Mouse (Mus musculus): ENCODE results near the gene Fbxl8. TPM values are rescaled to one million over a fixed set of nuclear protein-coding genes. Genes with fewer than 3 reads are reported as not detected.

Gene Fbxl8
- polyA plus RNA-seq, 1 experiment: 6.5 TPM

DNA sequence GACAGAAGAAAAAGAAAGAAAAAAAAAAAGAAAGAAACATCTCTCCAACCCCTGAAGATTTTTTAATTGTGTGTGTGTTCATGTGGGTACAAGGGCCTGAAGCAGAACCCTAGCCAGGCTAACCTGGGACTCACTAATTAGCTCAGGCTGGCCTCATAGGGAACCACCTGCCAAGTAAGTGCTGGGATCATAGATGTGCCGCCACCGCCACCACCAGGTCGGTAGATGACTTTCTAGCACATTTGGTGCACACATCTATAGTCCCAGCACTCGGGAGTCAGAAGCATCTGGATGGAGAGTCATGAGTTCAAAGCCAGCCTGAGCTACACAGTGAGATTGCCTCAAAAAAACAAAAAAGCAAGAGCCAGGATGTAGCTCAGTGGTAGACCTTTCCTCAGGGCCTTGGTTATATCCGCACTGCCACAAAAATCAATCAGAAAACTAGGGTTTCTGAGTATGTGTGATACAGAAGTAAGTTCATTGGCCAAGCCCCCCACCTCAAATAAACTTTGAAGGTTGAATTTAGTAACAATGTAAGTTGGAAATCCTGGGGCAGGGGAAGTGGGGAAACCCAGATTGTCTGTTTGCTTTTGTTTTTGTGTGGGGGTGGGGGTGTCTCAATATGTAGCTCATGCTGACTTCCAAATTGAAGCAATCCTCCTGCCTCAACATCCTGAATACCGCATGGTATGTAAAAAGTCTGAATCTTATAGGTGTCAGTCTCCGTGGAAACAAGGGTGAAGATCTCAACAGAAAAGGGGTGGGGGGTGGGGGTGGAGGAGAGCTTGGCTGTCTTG is 6.9 kb upstream of the Fbxl8 start:
- no peak overlapping the region for H3K4me3 ChIP-seq (ENCODE audit: insufficient read depth, low read length)

DNA sequence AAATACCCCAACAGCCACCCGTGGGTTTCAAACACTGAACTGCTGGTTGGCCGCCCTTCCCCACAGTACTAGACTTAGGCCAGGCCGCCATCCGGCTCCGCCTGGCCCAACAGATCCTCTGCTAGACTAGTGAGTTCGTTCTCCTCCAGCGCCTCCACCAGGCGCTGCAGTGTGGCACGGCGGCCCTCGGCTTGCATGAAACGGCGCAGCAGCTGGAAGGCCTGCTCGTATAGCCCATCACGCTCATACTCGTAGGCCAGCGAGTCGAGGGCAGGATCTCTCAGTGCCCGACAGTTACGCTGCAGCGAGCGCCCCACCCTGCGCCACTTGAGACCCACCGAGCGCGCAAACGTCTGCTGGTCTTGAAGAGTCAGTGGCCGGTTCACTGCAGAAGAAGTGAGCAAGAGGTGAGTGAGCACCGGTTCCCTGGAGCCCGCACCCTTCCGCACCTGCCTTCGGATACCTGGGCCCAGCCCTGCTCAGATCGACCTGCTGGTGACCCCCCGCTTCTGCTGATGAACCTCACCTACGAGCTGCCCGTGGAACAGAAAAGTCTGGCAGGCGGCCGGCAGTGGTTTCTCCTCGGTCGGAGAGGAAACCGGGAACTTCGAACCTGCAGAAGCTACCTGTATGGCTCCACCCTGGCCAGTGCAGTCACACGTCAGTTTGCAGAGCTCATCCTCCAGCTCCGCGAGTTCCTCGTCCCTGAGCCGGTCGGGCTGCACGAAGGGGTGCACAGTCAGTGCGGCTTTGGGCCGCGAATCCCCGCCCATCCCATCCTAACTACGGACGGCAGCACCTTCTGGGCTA is 5.3 kb upstream of the Fbxl8 start:
- TF ChIP-seq CTCF (IDR thresholded peaks at IDR 0.05; ENCODE audit: low read depth, low read length) (no peak), POLR2A (IDR thresholded peaks at IDR 0.05; ENCODE audit: borderline replicate concordance, low read depth, low read length) (no peak)
- H3K27ac ChIP-seq (ENCODE audit: insufficient read depth, low read depth, low read length): no peak overlapping the region
- peaks cover 26% of the 10 kb centered on the region for H3K4me1 ChIP-seq (ENCODE audit: control insufficient read depth, insufficient read depth, low read length)
- H3K4me3 ChIP-seq (ENCODE audit: insufficient read depth, low read length): peak overlapping the region; percentile 55

More for the DNA sequence above, 6.9 kb upstream of the Fbxl8 start:
- Histone ChIP-seq H3K4me1 (ENCODE audit: control insufficient read depth, insufficient read depth, low read length) (peaks cover 20% of the 10 kb centered on the region), H3K27ac (ENCODE audit: insufficient read depth, low read depth, low read length) (no peak overlapping the region)
- TF ChIP-seq POLR2A (IDR thresholded peaks at IDR 0.05; ENCODE audit: borderline replicate concordance, low read depth, low read length) (no peak), CTCF (IDR thresholded peaks at IDR 0.05; ENCODE audit: low read depth, low read length) (no peak)

DNA sequence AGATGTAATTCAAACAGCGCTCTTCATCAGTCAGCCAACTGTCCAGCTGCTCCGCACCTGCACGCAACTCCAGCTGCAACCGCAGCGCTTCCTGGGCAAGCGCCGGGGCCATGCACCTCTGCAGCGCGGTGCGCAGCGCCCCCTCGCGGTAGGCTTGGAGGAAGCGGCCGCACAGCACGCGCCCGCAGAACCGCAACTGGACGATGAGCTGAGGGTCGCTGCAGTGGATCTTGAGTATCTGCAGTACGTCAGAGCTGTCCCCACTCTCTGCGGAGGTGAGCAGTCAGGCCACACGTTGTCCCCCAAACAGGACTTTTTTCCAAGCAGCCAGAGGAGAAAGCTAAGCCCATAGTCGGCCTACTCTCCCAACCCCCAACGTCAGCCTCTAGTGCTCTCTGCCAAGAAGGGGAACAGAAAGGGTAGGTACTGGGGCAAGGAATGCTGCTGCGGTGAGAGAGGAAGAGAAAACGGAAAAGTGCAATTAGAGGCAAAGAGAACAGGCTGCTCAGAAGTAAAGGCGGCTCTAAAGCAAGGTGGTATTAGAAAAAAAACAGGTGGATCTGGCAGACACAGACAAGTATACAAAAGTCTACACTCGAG is 4.6 kb upstream of the Fbxl8 start:
- TF ChIP-seq POLR2A (IDR thresholded peaks at IDR 0.05; ENCODE audit: borderline replicate concordance, low read depth, low read length) (no peak), CTCF (IDR thresholded peaks at IDR 0.05; ENCODE audit: low read depth, low read length) (peak; percentile 95)
- H3K4me1 ChIP-seq (ENCODE audit: control insufficient read depth, insufficient read depth, low read length): peaks cover 26% of the 10 kb centered on the region
- no peak overlapping the region for H3K27ac ChIP-seq (ENCODE audit: insufficient read depth, low read depth, low read length)
- peak overlapping the region; percentile 55 for H3K4me3 ChIP-seq (ENCODE audit: insufficient read depth, low read length)

DNA sequence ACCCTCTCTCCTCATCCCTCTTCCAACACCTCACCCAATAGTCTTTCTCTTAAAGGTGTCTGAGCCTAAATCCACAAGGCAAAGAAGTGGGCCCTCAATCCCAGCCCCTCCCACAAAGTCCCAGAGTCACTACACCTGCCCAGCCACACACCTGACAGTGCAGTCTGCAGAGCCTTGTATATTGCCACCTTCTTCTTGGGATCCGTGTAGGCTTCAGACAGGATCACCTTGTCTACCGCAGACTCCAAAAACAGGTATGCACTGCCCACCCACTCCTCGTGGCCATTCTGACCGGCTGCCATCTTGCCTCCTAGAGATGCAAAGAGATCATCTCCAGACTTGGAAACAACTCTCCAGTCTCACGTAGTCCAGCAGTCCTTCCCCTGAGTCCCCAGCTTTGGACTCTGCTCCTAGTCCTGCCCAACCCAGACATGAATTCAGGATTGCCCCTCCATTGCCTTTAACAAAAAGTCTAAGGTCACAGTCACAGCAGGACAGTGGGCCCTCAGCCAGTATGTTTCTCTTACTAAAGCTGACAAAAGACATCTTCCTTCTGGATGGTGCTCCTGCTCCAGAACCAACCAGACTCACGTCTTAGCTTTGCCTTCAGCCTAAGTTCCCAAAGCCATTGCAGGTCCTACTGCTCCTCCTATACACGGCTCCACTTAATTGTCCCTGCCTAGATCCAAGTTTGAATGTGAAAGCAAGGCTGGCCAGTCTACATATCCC is 3.9 kb upstream of the Fbxl8 start:
- no peak overlapping the region for H3K4me3 ChIP-seq (ENCODE audit: insufficient read depth, low read length)
- TF ChIP-seq CTCF (IDR thresholded peaks at IDR 0.05; ENCODE audit: low read depth, low read length): no peak
- TF ChIP-seq POLR2A (IDR thresholded peaks at IDR 0.05; ENCODE audit: borderline replicate concordance, low read depth, low read length): no peak
- peaks cover 28% of the 10 kb centered on the region for H3K4me1 ChIP-seq (ENCODE audit: control insufficient read depth, insufficient read depth, low read length)
- H3K27ac ChIP-seq (ENCODE audit: insufficient read depth, low read depth, low read length): no peak overlapping the region

DNA sequence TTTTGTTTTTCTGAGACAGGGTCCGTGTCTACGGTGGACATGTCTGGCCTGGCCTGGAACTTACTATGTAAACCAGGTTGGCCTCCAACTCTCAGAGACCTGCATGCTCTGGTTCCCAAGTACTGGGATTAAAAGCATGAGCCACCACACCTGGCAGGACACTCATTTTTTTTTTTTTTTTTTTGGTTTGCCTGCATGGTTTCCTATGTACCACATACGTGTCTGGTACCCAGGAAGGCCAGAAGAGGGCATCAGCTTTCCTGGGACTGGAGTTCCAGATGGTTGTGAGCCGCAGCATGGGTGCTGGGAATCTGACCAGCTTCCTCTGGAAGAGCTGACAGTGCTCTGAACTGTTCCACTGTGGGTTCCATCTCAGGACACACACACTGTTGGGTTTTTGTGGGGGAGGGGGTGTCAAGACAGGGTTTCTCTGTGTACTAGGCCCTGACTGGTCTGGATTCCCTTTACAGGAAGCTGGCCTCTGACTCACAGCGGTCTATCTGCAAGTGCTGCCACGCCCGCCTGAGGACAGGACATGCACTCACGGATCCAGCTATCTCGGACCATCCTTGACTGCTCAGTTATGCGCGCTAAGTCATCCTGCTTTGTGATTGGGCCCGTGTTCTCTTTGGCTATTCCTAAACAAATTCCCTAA is 3.0 kb upstream of the Fbxl8 start:
- no peak for TF ChIP-seq CTCF (IDR thresholded peaks at IDR 0.05; ENCODE audit: low read depth, low read length)
- TF ChIP-seq POLR2A (IDR thresholded peaks at IDR 0.05; ENCODE audit: borderline replicate concordance, low read depth, low read length): no peak
- H3K27ac ChIP-seq (ENCODE audit: insufficient read depth, low read depth, low read length): no peak overlapping the region
- peaks cover 29% of the 10 kb centered on the region for H3K4me1 ChIP-seq (ENCODE audit: control insufficient read depth, insufficient read depth, low read length)
- H3K4me3 ChIP-seq (ENCODE audit: insufficient read depth, low read length): no peak overlapping the region

DNA sequence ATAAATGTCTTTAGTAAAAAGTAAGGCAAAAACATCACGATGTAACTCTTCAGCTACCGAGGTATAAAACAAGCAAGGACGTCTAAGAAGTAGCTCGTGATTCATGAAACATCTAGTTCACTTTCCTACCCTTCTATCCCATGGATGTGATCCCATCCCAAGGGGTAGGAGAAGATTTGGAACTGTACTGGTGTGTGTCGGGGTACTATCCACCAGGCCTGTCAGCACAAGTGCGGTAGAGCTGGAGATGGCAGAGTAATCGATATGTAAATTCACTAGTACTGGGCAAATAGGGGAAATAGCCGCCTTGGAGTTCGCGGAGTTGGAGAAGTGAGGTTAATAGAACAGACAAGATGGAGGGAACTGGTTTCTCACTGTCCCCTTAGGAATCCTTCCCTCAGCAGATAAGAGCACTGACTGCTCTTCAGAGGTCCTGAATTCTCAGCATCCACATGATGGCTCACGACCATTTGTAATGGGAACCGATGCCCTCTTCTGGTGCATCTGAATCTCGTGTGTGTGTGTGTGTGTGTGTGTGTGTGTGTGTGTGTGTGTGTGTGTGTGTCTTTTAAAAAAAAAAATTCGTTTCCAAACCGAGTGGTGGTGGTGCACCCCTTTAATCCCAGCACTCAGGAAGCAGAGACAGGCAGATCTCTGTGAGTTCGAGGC is 1.1 kb upstream of the Fbxl8 start:
- Histone ChIP-seq H3K27ac (ENCODE audit: insufficient read depth, low read depth, low read length) (no peak overlapping the region), H3K4me3 (ENCODE audit: insufficient read depth, low read length) (peak overlapping the region; percentile 84), H3K4me1 (ENCODE audit: control insufficient read depth, insufficient read depth, low read length) (peaks cover 29% of the 10 kb centered on the region)
- no peak for TF ChIP-seq POLR2A (IDR thresholded peaks at IDR 0.05; ENCODE audit: borderline replicate concordance, low read depth, low read length)

DNA sequence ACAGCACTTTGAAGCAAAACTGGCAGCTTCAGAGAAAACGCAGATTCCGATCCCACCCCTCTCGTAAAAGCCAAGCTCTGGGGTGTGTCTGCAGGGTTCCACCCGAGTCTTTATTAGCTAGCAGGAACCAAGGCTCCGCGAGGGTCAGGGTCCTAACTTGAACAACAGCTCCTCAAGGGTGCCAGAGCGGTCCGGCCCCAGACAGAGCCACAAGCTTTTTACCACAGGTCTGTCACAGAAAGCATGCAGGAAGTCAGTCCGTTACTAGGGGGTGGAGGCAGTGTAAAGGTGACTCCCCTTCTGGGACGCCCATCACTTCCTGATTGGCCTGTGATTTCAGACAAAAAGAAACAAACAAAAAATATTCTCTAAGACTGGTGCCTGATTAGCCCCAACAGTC is 680 bp downstream of the Fbxl8 start:
- Histone ChIP-seq H3K27ac (ENCODE audit: insufficient read depth, low read depth, low read length) (peak overlapping the region; percentile 42), H3K4me3 (ENCODE audit: insufficient read depth, low read length) (peak overlapping the region; percentile 84), H3K4me1 (ENCODE audit: control insufficient read depth, insufficient read depth, low read length) (peaks cover 27% of the 10 kb centered on the region)
- no peak for TF ChIP-seq POLR2A (IDR thresholded peaks at IDR 0.05; ENCODE audit: borderline replicate concordance, low read depth, low read length)
- no peak for TF ChIP-seq CTCF (IDR thresholded peaks at IDR 0.05; ENCODE audit: low read depth, low read length)

DNA sequence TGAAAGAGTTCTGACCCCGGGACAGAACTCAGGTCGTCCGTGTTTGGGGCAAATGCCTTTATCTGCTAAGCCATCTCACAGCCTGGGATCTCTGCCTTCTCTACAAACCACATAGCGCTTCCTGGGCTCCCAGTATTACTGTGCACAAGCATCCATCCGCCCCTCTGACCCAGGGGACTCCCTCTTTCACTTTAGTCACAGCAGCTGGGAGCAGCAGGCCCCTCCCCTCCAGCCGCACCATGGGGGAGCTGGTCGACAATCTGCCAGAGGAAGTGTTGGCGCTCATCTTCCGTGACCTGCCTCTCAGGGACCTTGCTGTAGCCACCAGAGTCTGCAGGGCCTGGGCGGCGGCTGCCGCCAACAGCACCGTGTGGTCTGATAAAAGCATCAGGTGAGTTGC is 2.3 kb downstream of the Fbxl8 start:
- H3K27ac ChIP-seq (ENCODE audit: insufficient read depth, low read depth, low read length): no peak overlapping the region
- peaks cover 15% of the 10 kb centered on the region for H3K4me1 ChIP-seq (ENCODE audit: control insufficient read depth, insufficient read depth, low read length)
- no peak overlapping the region for H3K4me3 ChIP-seq (ENCODE audit: insufficient read depth, low read length)

More for the DNA sequence above, 2.3 kb downstream of the Fbxl8 start:
- no peak for TF ChIP-seq CTCF (IDR thresholded peaks at IDR 0.05; ENCODE audit: low read depth, low read length)
- no peak for TF ChIP-seq POLR2A (IDR thresholded peaks at IDR 0.05; ENCODE audit: borderline replicate concordance, low read depth, low read length)
